Mouse (Mus musculus) induced T-regulatory cell, adult 2 months (primary cell): ENCODE data around the gene Klhl8.

Source experiments
- DNase-seq: peaks from one replicate; pipeline ENCODE4 v3.0.0-alpha.2; 2012; ENCODE audit warnings: low read depth

Gene Klhl8

GRCm38 (mm10) chr5:103916595-103917356 is 5.7 kb upstream of the Klhl8 start:
- no peak for DNase-seq

GRCm38 (mm10) chr5:103914335-103915226 is 3.5 kb upstream of the Klhl8 start:
- peak; percentile 44 for DNase-seq

GRCm38 (mm10) chr5:103913150-103913549 is 2.1 kb upstream of the Klhl8 start:
- DNase-seq = no peak

GRCm38 (mm10) chr5:103911555-103911954 is 496 bp upstream of the Klhl8 start:
- DNase-seq = no peak

- no peak for DNase-seq
Observed at GRCm38 (mm10) chr5:103910156-103910555, 903 bp downstream of the Klhl8 start.

- DNase-seq = no peak
Observed at GRCm38 (mm10) chr5:103909466-103909865, 1.6 kb downstream of the Klhl8 start.

GRCm38 (mm10) chr5:103908851-103909250 is 2.2 kb downstream of the Klhl8 start:
- DNase-seq = no peak

GRCm38 (mm10) chr5:103907844-103908243 is 3.2 kb downstream of the Klhl8 start:
- DNase-seq = no peak

GRCm38 (mm10) chr5:103906173-103906572 is 4.9 kb downstream of the Klhl8 start:
- DNase-seq = no peak

GRCm38 (mm10) chr5:103898310-103898709 is 12.7 kb downstream of the Klhl8 start:
- DNase-seq = no peak

GRCm38 (mm10) chr5:103889766-103890165 is 21.3 kb downstream of the Klhl8 start:
- DNase-seq = no peak

- DNase-seq = no peak
Observed at GRCm38 (mm10) chr5:103863759-103864158, 47.3 kb downstream of the Klhl8 start.

- DNase-seq = no peak
Observed at GRCm38 (mm10) chr5:103860622-103861021, 50.4 kb downstream of the Klhl8 start.

- DNase-seq = no peak
Observed at GRCm38 (mm10) chr5:103857151-103857550, 53.9 kb downstream of the Klhl8 start.

- peak; percentile 64 for DNase-seq
Observed at GRCm38 (mm10) chr5:103856286-103857009, 54.6 kb downstream of the Klhl8 start.

GRCm38 (mm10) chr5:103855483-103856211 is 55.4 kb downstream of the Klhl8 start:
- no peak for DNase-seq

- DNase-seq = no peak
Observed at GRCm38 (mm10) chr5:103854807-103855194, 56.3 kb downstream of the Klhl8 start.

GRCm38 (mm10) chr5:103854041-103854806 is 56.8 kb downstream of the Klhl8 start:
- no peak for DNase-seq

GRCm38 (mm10) chr5:103852756-103853549 is 58.1 kb downstream of the Klhl8 start:
- DNase-seq = peak; percentile 8

GRCm38 (mm10) chr5:103848546-103848945 is 62.5 kb downstream of the Klhl8 start:
- no peak for DNase-seq
